Mouse (Mus musculus) liver, adult 2 months (tissue): ENCODE results near the gene Tril. TPM values are rescaled to one million over a fixed set of nuclear protein-coding genes. Genes with fewer than 3 reads are reported as not detected.

Source experiments
- DNase-seq: peaks from one replicate; pipeline ENCODE4 v3.0.0-alpha.2; 2011; ENCODE audit warnings: low read depth, low spot score; ENCODE audit errors: extremely low read depth
- H3K27ac ChIP-seq: fragments of 200-500 bp; replicated peaks from 2 replicates; pipeline ENCODE4 v1.5.1; 2012; ENCODE audit warnings: low read depth, mild to moderate bottlenecking, control low read depth, inconsistent platforms, low read length; ENCODE audit not compliant: insufficient read depth
- H3K27me3 ChIP-seq: fragments of 200-500 bp; 2 replicates; pipeline ENCODE4 v1.6.1; 2012; ENCODE audit warnings: mild to moderate bottlenecking, moderate library complexity, low read length, inconsistent platforms; ENCODE audit not compliant: control insufficient read depth, insufficient read depth
- H3K36me3 ChIP-seq: fragments of 200-500 bp; 2 replicates; pipeline ENCODE4 v1.6.1; 2012; ENCODE audit warnings: low read length, inconsistent platforms; ENCODE audit not compliant: control insufficient read depth, insufficient read depth
- H3K4me1 ChIP-seq: fragments of 200-500 bp; 2 replicates; pipeline ENCODE4 v1.6.1; 2011; ENCODE audit warnings: low read length; ENCODE audit not compliant: control insufficient read depth, insufficient read depth
- H3K4me3 ChIP-seq: fragments of 200-500 bp; 2 replicates; pipeline ENCODE4 v1.5.1; 2011; ENCODE audit warnings: low read depth, mild to moderate bottlenecking, control low read depth, low read length, moderate library complexity; ENCODE audit not compliant: insufficient read depth
- H3K79me2 ChIP-seq: fragments of 200-500 bp; 2 replicates; pipeline ENCODE4 v1.6.1; 2012; ENCODE audit warnings: inconsistent platforms, mild to moderate bottlenecking, low read length, moderate library complexity; ENCODE audit not compliant: control insufficient read depth, insufficient read depth
- H3K9ac ChIP-seq: fragments of 200-500 bp; 2 replicates; pipeline ENCODE4 v1.6.1; 2012; ENCODE audit warnings: low read depth, mild to moderate bottlenecking, control low read depth, inconsistent platforms, low read length
- CTCF ChIP-seq: fragments of 200-500 bp; IDR thresholded peaks from 2 replicates; pipeline ENCODE4 v1.5.1; 2011; ENCODE audit warnings: low read depth, low read length, control low read depth
- POLR2A ChIP-seq: fragments of 200-500 bp; IDR thresholded peaks from 2 replicates; pipeline ENCODE4 v1.6.1; 2011; ENCODE audit warnings: low read length, control low read depth; ENCODE audit not compliant: insufficient read depth; ENCODE audit errors: extremely low read depth
- WGBS: fragments of 180-500 bp; shearing (Covaris S2); methylation state at CpG from one replicate; pipeline ENCODE4 v1.1.7; 2018; 5-methylcytosine and 5-hydroxymethylcytosine counted together
- polyA plus RNA-seq: library from polyadenylated mRNA; depleted of rRNA; stranded (reverse); fragments of >200 nt; gene quantifications from 2 replicates; pipeline ENCODE4 v1.2.3, GENCODE M21; 2012
- total RNA-seq: library from RNA; depleted of rRNA; stranded (reverse); fragments of >200 nt; gene quantifications from 2 replicates; pipeline ENCODE4 v1.2.3, GENCODE M21; 2014

Tril gene
- total and polyA plus RNA-seq, 2 experiments = 0.18 to 0.29 TPM

- Histone ChIP-seq H3K36me3 (no peaks in the 10 kb centered on the region), H3K4me3 (no peak overlapping the region), H3K4me1 (no peaks in the 10 kb centered on the region), H3K79me2 (no peaks in the 10 kb centered on the region), H3K27me3 (peaks cover 2% of the 10 kb centered on the region; the same call in 1 of the 2 replicates), H3K27ac (no peak overlapping the region), H3K9ac (no peak overlapping the region)
- DNase-seq = no peak
- WGBS = 77% methylated on average over 3 of the region's 3 CpGs
- TF ChIP-seq CTCF (no peak), POLR2A (no peak)
These were observed 23.8 kb downstream of the Tril start for GRCm38 (mm10) chr6:53796835-53797234.

- Histone ChIP-seq H3K4me3 (no peak overlapping the region), H3K79me2 (no peaks in the 10 kb centered on the region), H3K27ac (no peak overlapping the region), H3K27me3 (peaks cover 2% of the 10 kb centered on the region; the same call in 1 of the 2 replicates), H3K9ac (no peak overlapping the region), H3K4me1 (no peaks in the 10 kb centered on the region), H3K36me3 (no peaks in the 10 kb centered on the region)
- TF ChIP-seq CTCF = peak; percentile 64
- TF ChIP-seq POLR2A = no peak
- DNase-seq = peak; percentile 27
- 16% methylated on average over 5 of the region's 5 CpGs for WGBS
These were observed 24.8 kb downstream of the Tril start for GRCm38 (mm10) chr6:53795788-53796187.

- H3K27ac ChIP-seq = no peak overlapping the region
- no peak for DNase-seq
- no peaks in the 10 kb centered on the region for H3K4me1 ChIP-seq
- TF ChIP-seq CTCF = no peak
- TF ChIP-seq POLR2A = no peak
- peaks cover 2% of the 10 kb centered on the region; the same call in 1 of the 2 replicates for H3K27me3 ChIP-seq
- no peak overlapping the region for H3K9ac ChIP-seq
- no peak overlapping the region for H3K4me3 ChIP-seq
- no peaks in the 10 kb centered on the region for H3K79me2 ChIP-seq
- H3K36me3 ChIP-seq = no peaks in the 10 kb centered on the region
- 45% methylated on average over 11 of the region's 11 CpGs for WGBS
These were observed 25.6 kb downstream of the Tril start for GRCm38 (mm10) chr6:53795078-53795477.

GRCm38 (mm10) chr6:53794323-53794971, 26.2 kb downstream of the Tril start:
- Histone ChIP-seq H3K36me3 (no peaks in the 10 kb centered on the region), H3K27ac (no peak overlapping the region), H3K4me1 (no peaks in the 10 kb centered on the region), H3K9ac (no peak overlapping the region), H3K27me3 (peaks cover 2% of the 10 kb centered on the region; the same call in 1 of the 2 replicates), H3K4me3 (no peak overlapping the region), H3K79me2 (no peaks in the 10 kb centered on the region)
- WGBS = 18% methylated on average over 17 of the region's 17 CpGs
- TF ChIP-seq POLR2A (no peak), CTCF (peak; percentile 93)
- DNase-seq = peak; percentile 38

- DNase-seq = peak; percentile 28
- 40% methylated on average over 16 of the region's 16 CpGs for WGBS
- no peaks in the 10 kb centered on the region for H3K4me1 ChIP-seq
- TF ChIP-seq CTCF (peak; percentile 67), POLR2A (no peak)
- no peaks in the 10 kb centered on the region for H3K27me3 ChIP-seq
- H3K4me3 ChIP-seq = no peak overlapping the region
- no peak overlapping the region for H3K27ac ChIP-seq
- H3K79me2 ChIP-seq = no peaks in the 10 kb centered on the region
- no peaks in the 10 kb centered on the region for H3K36me3 ChIP-seq
- H3K9ac ChIP-seq = no peak overlapping the region
These were observed 37.6 kb downstream of the Tril start for GRCm38 (mm10) chr6:53782880-53783539.

GRCm38 (mm10) chr6:53782273-53782672, 38.4 kb downstream of the Tril start:
- no peak overlapping the region for H3K9ac ChIP-seq
- no peaks in the 10 kb centered on the region for H3K4me1 ChIP-seq
- H3K79me2 ChIP-seq = no peaks in the 10 kb centered on the region
- no peak for DNase-seq
- H3K4me3 ChIP-seq = no peak overlapping the region
- H3K27ac ChIP-seq = no peak overlapping the region
- H3K27me3 ChIP-seq = no peaks in the 10 kb centered on the region
- TF ChIP-seq CTCF (no peak), POLR2A (no peak)
- WGBS = 87% methylated on average over 5 of the region's 5 CpGs
- H3K36me3 ChIP-seq = no peaks in the 10 kb centered on the region
